In genomic region chr3:89870472-89871271, GRCm38 (mm10) we compare ENCODE assay signal across 10 mouse cellular contexts. TPM values are rescaled to one million over a fixed set of nuclear protein-coding genes. Genes with fewer than 3 reads are reported as not detected.
DNase-seq lines count a peak whose midpoint lies in the region; ATAC-seq and TF ChIP-seq lines count a peak whose summit lies in the region.
"Had no signal": no experiment of that assay in that cellular context is flagged by ENCODE, and none has a peak within 500 bp of the region (broad histone marks: within the 10 kb centered on the region; RNA-seq: fewer than 3 reads in every experiment).

No protein-coding gene starts in this region.

- peak overlapping the region; percentile 72 for H3K27ac ChIP-seq in gastrocnemius, adult 2 months
- no peak overlapping the region for H3K27ac ChIP-seq in limb, embryonic 11.5 days (replicated peaks; ENCODE audit: low read depth, low read length)
- H3K27ac ChIP-seq in stomach, embryonic 14.5 days (ENCODE audit: low read length) = peak overlapping the region; percentile 50; the same call in 1 of the 2 replicates
- no peak overlapping the region for H3K27ac ChIP-seq in hindbrain, postnatal 0 days
- H3K27ac ChIP-seq: midbrain, embryonic 12.5 days had no signal

- H3K9ac ChIP-seq in limb, embryonic 11.5 days (ENCODE audit: low read length) = 0 out of 2 replicates have a peak overlapping the region, but pooled peaks have one; percentile 9
- H3K9ac ChIP-seq in stomach, embryonic 14.5 days (replicated peaks; ENCODE audit: low read depth, low read length) = no peak overlapping the region
- no peak overlapping the region for H3K9ac ChIP-seq in hindbrain, postnatal 0 days (replicated peaks; ENCODE audit: low read length)
- H3K9ac ChIP-seq: midbrain, embryonic 12.5 days had no signal

- H3K9me3 ChIP-seq in limb, embryonic 11.5 days (ENCODE audit: control insufficient read depth, low read length) = no peaks in the 10 kb centered on the region
- H3K9me3 ChIP-seq in stomach, embryonic 14.5 days (ENCODE audit: control insufficient read depth, low read depth, low read length) = 0 out of 2 replicates have a peak, but pooled peaks cover 4% of the 10 kb centered on the region
- H3K9me3 ChIP-seq in hindbrain, postnatal 0 days (ENCODE audit: low read length) = no peaks in the 10 kb centered on the region
- H3K9me3 ChIP-seq: midbrain, embryonic 12.5 days had no signal

- peak overlapping the region; percentile 18; the same call in 1 of the 2 replicates for H3K4me2 ChIP-seq in limb, embryonic 11.5 days (ENCODE audit: low read depth, severe bottlenecking)
- no peak overlapping the region; the same call in 1 of the 2 replicates for H3K4me2 ChIP-seq in stomach, embryonic 14.5 days (replicated peaks; ENCODE audit: low read depth, low read length)
- no peak overlapping the region for H3K4me2 ChIP-seq in hindbrain, postnatal 0 days (ENCODE audit: low read depth, low read length)
- H3K4me2 ChIP-seq: midbrain, embryonic 12.5 days had no signal

- intact Hi-C loops in gastrocnemius, adult 2 months (cut with DNase I) = no loop called here

- no peaks in the 10 kb centered on the region for H3K36me3 ChIP-seq in limb, embryonic 11.5 days (ENCODE audit: control insufficient read depth, insufficient read depth, low read length)
- H3K36me3 ChIP-seq in stomach, embryonic 14.5 days (ENCODE audit: control insufficient read depth, insufficient read depth, low read length) = no peaks in the 10 kb centered on the region
- no peaks in the 10 kb centered on the region for H3K36me3 ChIP-seq in hindbrain, postnatal 0 days (ENCODE audit: insufficient read depth, low read length)
- H3K36me3 ChIP-seq: midbrain, embryonic 12.5 days had no signal

- WGBS in limb, embryonic 11.5 days = 57% methylated on average over 22 of the region's 22 CpGs
- 52% methylated on average over 22 of the region's 22 CpGs for WGBS in stomach, embryonic 14.5 days
- WGBS in hindbrain, postnatal 0 days = 79% methylated on average over 22 of the region's 22 CpGs

- peaks cover 5% of the 10 kb centered on the region; the same call in 1 of the 2 replicates for H3K4me1 ChIP-seq in limb, embryonic 11.5 days (ENCODE audit: control insufficient read depth, insufficient read depth, low read length)
- H3K4me1 ChIP-seq in stomach, embryonic 14.5 days (ENCODE audit: control insufficient read depth, insufficient read depth, low read length) = peaks cover 31% of the 10 kb centered on the region
- peaks cover 5% of the 10 kb centered on the region for H3K4me1 ChIP-seq in hindbrain, postnatal 0 days (ENCODE audit: insufficient read depth, low read length)

- TF ChIP-seq CTCF in gastrocnemius, adult 2 months (IDR thresholded peaks at IDR 0.05) = no peak
- no peak for TF ChIP-seq CTCF in hindbrain, postnatal 0 days (IDR thresholded peaks at IDR 0.05; ENCODE audit: low read depth)

- H3K27me3 ChIP-seq in limb, embryonic 11.5 days (ENCODE audit: control insufficient read depth, insufficient read depth, low read length) = no peaks in the 10 kb centered on the region
- no peaks in the 10 kb centered on the region for H3K27me3 ChIP-seq in stomach, embryonic 14.5 days (ENCODE audit: control insufficient read depth, insufficient read depth, low read length)
- no peaks in the 10 kb centered on the region for H3K27me3 ChIP-seq in hindbrain, postnatal 0 days (ENCODE audit: insufficient read depth, low read length)

- peak overlapping the region; percentile 40 for H3K4me3 ChIP-seq in gastrocnemius, adult 2 months
- no peak overlapping the region for H3K4me3 ChIP-seq in limb, embryonic 11.5 days (ENCODE audit: low read depth, low read length)
- no peak overlapping the region for H3K4me3 ChIP-seq in stomach, embryonic 14.5 days (ENCODE audit: low read depth, low read length)
- no peak overlapping the region for H3K4me3 ChIP-seq in hindbrain, postnatal 0 days (ENCODE audit: low read length)
- H3K4me3 ChIP-seq: midbrain, embryonic 12.5 days had no signal

- no peak for ATAC-seq in limb, embryonic 11.5 days (ENCODE audit: insufficient number of reproducible peaks, low FRiP score, low TSS enrichment, low read depth)
- ATAC-seq in stomach, embryonic 14.5 days (ENCODE audit: insufficient number of reproducible peaks, insufficient read depth, low FRiP score, low read depth) = no peak
- no peak for ATAC-seq in hindbrain, postnatal 0 days

- DNase-seq in gastrocnemius, adult 2 months = no peak
- DNase-seq in gastrocnemius, adult 8-10 months (ENCODE audit: low spot score in 2 of 2) = no peak
- peak; percentile 80 for DNase-seq in CD4-positive, CD25-positive, alpha-beta regulatory T cell, adult 2 months (ENCODE audit: low read depth, low spot score)
- DNase-seq in limb, embryonic 11.5 days (ENCODE audit: low spot score) = peak; percentile 32
- DNase-seq in hindbrain, postnatal 0 days (ENCODE audit: low spot score) = no peak
- DNase-seq in spleen, postnatal 36 days (ENCODE audit: low spot score in 2 of 2) = no peak
- no peak for DNase-seq in right cerebral cortex, adult 18-20 months
- DNase-seq: kidney, adult 8-10 months had no signal

RNA-seq across cellular contexts. Expression of gene She, which starts 39.5 kb away (rescaled TPM):
- total RNA-seq in gastrocnemius, adult 2 months (2021) = 1 to 10 TPM; 4.1 to 5.1 TPM
- total RNA-seq in gastrocnemius, adult 8-10 months (2022) = 1 to 10 TPM; 2.8 to 3.8 (median 3.3) TPM
- polyA plus RNA-seq in limb, embryonic 11.5 days (2014; fragmentation: Nextera tagmentation; extraction: Ambion mirVana) = 3.1 and 3.4 TPM in 2 replicates
- polyA plus RNA-seq in stomach, embryonic 14.5 days (2014; fragmentation: Nextera tagmentation; extraction: Ambion mirVana) = 4.0 and 5.7 TPM in 2 replicates
- 1.9 and 2.8 TPM in 2 replicates for total RNA-seq in hindbrain, postnatal 0 days (2014; rRNA removed)
- polyA plus RNA-seq in hindbrain, postnatal 0 days (2015; fragmentation: Nextera tagmentation; extraction: Ambion mirVana) = 0.98 and 1.1 TPM in 2 replicates

RNA-seq across cellular contexts. Expression of gene Il6ra, which starts 42.3 kb away (rescaled TPM):
- total RNA-seq in gastrocnemius, adult 2 months (2021) = 1 to 10 TPM; 4.3 to 6.4 TPM
- 10 to 100 TPM in 1 of 4 experiments, 1 to 10 TPM in 3; 1.6 to 11.5 (median 2.8) TPM for total RNA-seq in gastrocnemius, adult 8-10 months (2022)
- polyA plus RNA-seq in limb, embryonic 11.5 days (2014; fragmentation: Nextera tagmentation; extraction: Ambion mirVana) = 0.13 and 0.40 TPM in 2 replicates
- polyA plus RNA-seq in stomach, embryonic 14.5 days (2014; fragmentation: Nextera tagmentation; extraction: Ambion mirVana) = 1.6 and 1.8 TPM in 2 replicates
- total RNA-seq in hindbrain, postnatal 0 days (2014; rRNA removed) = 0.68 and 1.8 TPM in 2 replicates
- 2.1 and 2.4 TPM in 2 replicates for polyA plus RNA-seq in hindbrain, postnatal 0 days (2015; fragmentation: Nextera tagmentation; extraction: Ambion mirVana)

Comparison
In these comparisons a context has a peak if more than half of its experiments do, and no peak if none do; other contexts are left out.
1. DNase-seq: peak in CD4-positive, CD25-positive, alpha-beta regulatory T cell, adult 2 months (single experiment) and limb, embryonic 11.5 days (single experiment); none in gastrocnemius, adult 2 months (single experiment), gastrocnemius, adult 8-10 months (0 of 2), hindbrain, postnatal 0 days (single experiment), spleen, postnatal 36 days (0 of 2) and right cerebral cortex, adult 18-20 months (single experiment).
2. H3K27ac ChIP-seq: peak in gastrocnemius, adult 2 months (single experiment) and stomach, embryonic 14.5 days (single experiment); none in limb, embryonic 11.5 days (single experiment) and hindbrain, postnatal 0 days (single experiment).